Mouse (Mus musculus): ENCODE data around the gene Scgb1b27.
"Not testable (repeated sequence)": the region's sequence is repeated elsewhere in the genome, so short reads cannot be mapped to it uniquely, and the experiment has no call there.

The Scgb1b27 gene

GRCm38 (mm10) chr7:34021183-34021582 is at the start of gene Scgb1b27:
Gene Scgb1b27 (plus strand): TSS chr7:34021483.
- not testable (repeated sequence) for DNase-seq (ENCODE audit: low read depth, low spot score)

- not testable (repeated sequence) for DNase-seq (ENCODE audit: low read depth, low spot score)
Measured at GRCm38 (mm10) chr7:33982281-33982680, 39.0 kb upstream of the Scgb1b27 start.

- DNase-seq (ENCODE audit: low read depth, low spot score): no peak
Measured at GRCm38 (mm10) chr7:34013842-34014241, 7.4 kb upstream of the Scgb1b27 start, which contains the start of gene Scgb2b27. Gene Scgb2b27 (minus strand): TSS chr7:34013942.

- DNase-seq (ENCODE audit: low read depth, low spot score): no peak
Measured at GRCm38 (mm10) chr7:34025641-34026040, 4.4 kb downstream of the Scgb1b27 start.

- DNase-seq (ENCODE audit: low read depth, low spot score): not testable (repeated sequence)
Measured at GRCm38 (mm10) chr7:34027202-34027601, 5.9 kb downstream of the Scgb1b27 start.

- DNase-seq (ENCODE audit: low read depth, low spot score): no peak
Measured at GRCm38 (mm10) chr7:34030026-34030425, 8.7 kb downstream of the Scgb1b27 start.

GRCm38 (mm10) chr7:34034579-34034978 is 13.3 kb downstream of the Scgb1b27 start:
- DNase-seq (ENCODE audit: low read depth, low spot score): not testable (repeated sequence)

- not testable (repeated sequence) for DNase-seq (ENCODE audit: low read depth, low spot score)
Measured at GRCm38 (mm10) chr7:34036076-34036815, 15.0 kb downstream of the Scgb1b27 start.

- not testable (repeated sequence) for DNase-seq (ENCODE audit: low read depth, low spot score)
Measured at GRCm38 (mm10) chr7:34068132-34068531, 46.8 kb downstream of the Scgb1b27 start.

Data from embryo, embryonic 11.5 days (tissue).